Mouse (Mus musculus) heart, embryonic 16.5 days (tissue): ENCODE measurements at regions not wholly inside any gene's neighbourhood (a gene's known extent, or its start where the extent isn't known, plus 50 kb on each side); places are given as distances from the start of the nearest gene placed in this dataset.

Experiments used
- ATAC-seq: fragments of 200-750 bp; cut with Nextera tagmentation; replicated peaks from 2 replicates; pipeline ENCODE4 v1.8.0; 2017; ENCODE audit warnings: moderate number of reproducible peaks; ENCODE audit not compliant: insufficient read depth, low FRiP score; ENCODE audit errors: extremely low read depth
- H3K27ac ChIP-seq: fragments of 300-500 bp; sonication (generic); 2 replicates; pipeline ENCODE4 v1.5.1; 2014; ENCODE audit warnings: mild to moderate bottlenecking, low read length, control low read depth, moderate library complexity
- H3K27me3 ChIP-seq: fragments of 300-500 bp; sonication (generic); 2 replicates; pipeline ENCODE4 v1.6.1; 2014; ENCODE audit warnings: low read length, mixed read lengths; ENCODE audit not compliant: control insufficient read depth, insufficient read depth
- H3K36me3 ChIP-seq: fragments of 300-500 bp; sonication (generic); 2 replicates; pipeline ENCODE4 v1.6.1; 2014; ENCODE audit not compliant: control insufficient read depth, insufficient read depth
- H3K4me1 ChIP-seq: fragments of 300-500 bp; sonication (generic); 2 replicates; pipeline ENCODE4 v1.6.1; 2014; ENCODE audit warnings: low read length, mixed read lengths; ENCODE audit not compliant: control insufficient read depth, insufficient read depth
- H3K4me2 ChIP-seq: fragments of 300-500 bp; sonication (generic); 2 replicates; pipeline ENCODE4 v1.6.1; 2014; ENCODE audit warnings: low read depth, mild to moderate bottlenecking, control low read depth, low read length
- H3K4me3 ChIP-seq: fragments of 300-500 bp; sonication (generic); 2 replicates; pipeline ENCODE4 v1.5.1; 2014; ENCODE audit warnings: mild to moderate bottlenecking, control low read depth, low read length
- H3K9ac ChIP-seq: fragments of 300-500 bp; sonication (generic); 2 replicates; pipeline ENCODE4 v1.6.1; 2014; ENCODE audit warnings: low read length, control low read depth
- H3K9me3 ChIP-seq: fragments of 300-500 bp; sonication (generic); replicated peaks from 2 replicates; pipeline ENCODE4 v1.6.1; 2016; ENCODE audit warnings: low read length; ENCODE audit not compliant: control insufficient read depth
- WGBS: fragments of 180-500 bp; shearing (Covaris S2); extraction: QIAGEN DNeasy Blood & Tissue Kit; methylation state at CpG from one replicate; pipeline ENCODE4 v1.1.7; 2014; 5-methylcytosine and 5-hydroxymethylcytosine counted together

- no peak for ATAC-seq
- 60% methylated on average over 3 of the region's 3 CpGs for WGBS
- Histone ChIP-seq H3K4me3 (no peak overlapping the region), H3K9ac (no peak overlapping the region), H3K4me2 (no peak overlapping the region), H3K4me1 (no peaks in the 10 kb centered on the region), H3K9me3 (no peaks in the 10 kb centered on the region), H3K27me3 (no peaks in the 10 kb centered on the region), H3K27ac (no peak overlapping the region), H3K36me3 (no peaks in the 10 kb centered on the region)
These were observed 183.6 kb upstream of the Fam19a5 start for GRCm38 (mm10) chr15:87360457-87360856.

DNA sequence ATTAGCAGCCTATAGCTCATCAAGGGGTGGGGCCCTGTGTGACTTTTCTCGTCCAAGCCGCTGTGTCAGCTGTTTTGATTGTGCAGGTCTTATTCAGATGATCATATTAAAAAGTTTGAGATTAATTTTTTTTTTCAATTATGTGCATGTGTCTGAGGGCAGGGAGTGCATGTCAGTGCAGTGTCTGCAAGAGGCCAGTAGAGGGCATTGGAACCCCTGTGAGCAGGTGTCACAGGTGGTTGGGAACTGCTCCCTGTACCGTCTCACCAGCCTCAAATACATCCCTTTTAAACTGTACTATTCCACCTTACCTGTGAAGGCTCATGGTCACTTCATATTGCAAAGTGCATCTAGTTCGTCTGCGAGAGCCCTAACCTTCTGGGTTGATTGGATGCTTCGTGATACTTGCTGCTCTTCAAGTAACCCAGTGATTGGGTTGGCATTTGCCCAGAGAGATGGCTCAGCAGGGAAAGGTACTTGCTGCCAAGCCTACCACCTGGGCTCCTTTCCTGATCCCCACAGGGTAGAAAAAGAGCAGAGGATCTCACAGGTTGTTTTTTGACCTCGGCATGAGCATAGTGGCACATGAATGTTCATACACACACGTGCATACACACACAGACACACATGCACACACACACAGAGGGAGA is 178.3 kb upstream of the Fam19a5 start:
- no peaks in the 10 kb centered on the region for H3K36me3 ChIP-seq
- no peak overlapping the region for H3K9ac ChIP-seq
- H3K4me3 ChIP-seq, result no peak overlapping the region
- 43% methylated on average over 8 of the region's 8 CpGs for WGBS
- H3K27ac ChIP-seq, result no peak overlapping the region
- no peaks in the 10 kb centered on the region for H3K9me3 ChIP-seq
- no peak for ATAC-seq
- no peaks in the 10 kb centered on the region for H3K4me1 ChIP-seq
- H3K4me2 ChIP-seq, result no peak overlapping the region
- no peaks in the 10 kb centered on the region for H3K27me3 ChIP-seq

DNA sequence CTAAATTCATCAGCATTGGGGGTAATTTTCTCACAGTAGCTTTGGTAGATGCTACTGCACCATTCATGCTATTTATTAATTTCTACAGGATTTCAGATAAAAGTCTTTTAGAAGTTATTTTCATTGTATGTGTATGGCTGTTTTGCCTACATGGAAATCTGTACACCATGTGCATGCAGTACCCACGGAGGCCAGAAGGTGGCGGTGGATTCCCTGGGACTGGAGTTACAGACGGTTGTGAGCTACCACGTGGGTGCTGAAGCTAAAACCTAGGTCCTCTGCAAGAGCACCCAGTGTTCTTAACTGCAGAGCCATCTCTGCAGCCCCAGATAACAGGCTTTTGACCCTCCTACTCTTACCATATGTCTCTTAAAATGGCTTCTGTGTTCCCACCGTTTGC is 176.7 kb upstream of the Fam19a5 start:
- H3K9me3 ChIP-seq, result no peaks in the 10 kb centered on the region
- WGBS, result 37% methylated on average over 5 of the region's 5 CpGs

DNA sequence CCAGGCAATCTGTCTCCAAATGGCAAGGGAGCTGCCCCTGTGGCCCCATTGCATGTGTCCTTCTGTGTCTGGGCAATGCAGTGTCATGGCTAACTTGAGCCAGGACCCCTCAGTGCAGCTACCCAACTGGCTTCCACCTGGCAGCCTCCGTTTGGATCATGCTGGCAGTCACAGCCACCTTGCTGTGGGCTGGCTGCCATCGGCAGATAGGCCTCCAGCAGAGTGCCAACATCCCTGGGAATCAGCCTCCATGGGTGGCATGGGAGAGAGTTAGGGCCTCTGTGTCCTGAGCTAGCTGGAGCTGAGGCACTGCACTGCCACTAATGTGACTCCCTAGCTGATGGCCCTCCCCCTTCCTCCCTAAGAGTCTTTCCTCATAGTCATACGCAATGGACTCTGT is 174.7 kb upstream of the Fam19a5 start:
- H3K9ac ChIP-seq, result no peak overlapping the region
- H3K4me3 ChIP-seq, result no peak overlapping the region
- H3K36me3 ChIP-seq, result no peaks in the 10 kb centered on the region
- no peaks in the 10 kb centered on the region for H3K4me1 ChIP-seq
- H3K9me3 ChIP-seq, result no peaks in the 10 kb centered on the region
- H3K27me3 ChIP-seq, result no peaks in the 10 kb centered on the region
- no peak overlapping the region for H3K4me2 ChIP-seq
- WGBS, result 81% methylated on average over 3 of the region's 3 CpGs
- ATAC-seq, result no peak
- H3K27ac ChIP-seq, result no peak overlapping the region

More for the DNA sequence above, 176.7 kb upstream of the Fam19a5 start:
- Histone ChIP-seq H3K4me3 (no peak overlapping the region), H3K27ac (no peak overlapping the region), H3K36me3 (no peaks in the 10 kb centered on the region), H3K27me3 (no peaks in the 10 kb centered on the region), H3K4me1 (no peaks in the 10 kb centered on the region), H3K4me2 (no peak overlapping the region), H3K9ac (no peak overlapping the region)
- ATAC-seq, result no peak

- no peaks in the 10 kb centered on the region for H3K27me3 ChIP-seq
- ATAC-seq, result no peak
- H3K4me2 ChIP-seq, result no peak overlapping the region
- no peaks in the 10 kb centered on the region for H3K4me1 ChIP-seq
- H3K36me3 ChIP-seq, result no peaks in the 10 kb centered on the region
- no peak overlapping the region for H3K9ac ChIP-seq
- no peaks in the 10 kb centered on the region for H3K9me3 ChIP-seq
- H3K4me3 ChIP-seq, result no peak overlapping the region
- H3K27ac ChIP-seq, result no peak overlapping the region
- WGBS, result 83% methylated on average over 9 of the region's 9 CpGs
These were observed 174.3 kb upstream of the Fam19a5 start for GRCm38 (mm10) chr15:87369836-87370235.

DNA sequence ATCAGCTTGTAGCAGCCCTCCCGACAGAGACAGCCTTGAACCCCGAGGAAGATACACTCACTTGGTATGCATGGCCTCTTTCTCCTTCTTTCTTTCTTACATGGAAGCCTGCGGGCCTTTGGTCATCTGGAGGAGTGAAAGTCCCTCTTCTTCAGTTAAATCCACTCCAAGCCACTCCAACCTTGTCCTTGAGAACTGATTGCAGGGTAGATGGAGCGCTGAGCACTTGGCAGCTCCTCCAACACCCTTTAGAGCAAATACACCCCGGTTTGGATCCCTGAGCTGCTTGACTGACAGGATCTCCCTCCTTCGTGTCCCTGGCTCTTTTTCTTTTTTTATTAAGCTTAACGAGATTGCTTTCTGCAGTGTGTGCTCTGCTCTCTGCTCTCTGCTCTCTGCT is 173.3 kb upstream of the Fam19a5 start:
- WGBS, result 60% methylated on average over 7 of the region's 7 CpGs
- Histone ChIP-seq H3K36me3 (no peaks in the 10 kb centered on the region), H3K9me3 (no peaks in the 10 kb centered on the region), H3K27ac (no peak overlapping the region), H3K4me1 (no peaks in the 10 kb centered on the region), H3K4me2 (no peak overlapping the region), H3K9ac (no peak overlapping the region), H3K4me3 (no peak overlapping the region), H3K27me3 (no peaks in the 10 kb centered on the region)
- no peak for ATAC-seq

GRCm38 (mm10) chr15:87374670-87375069 is 169.4 kb upstream of the Fam19a5 start:
- Histone ChIP-seq H3K27ac (no peak overlapping the region), H3K4me3 (no peak overlapping the region), H3K36me3 (no peaks in the 10 kb centered on the region), H3K4me1 (no peaks in the 10 kb centered on the region), H3K9me3 (no peaks in the 10 kb centered on the region), H3K27me3 (no peaks in the 10 kb centered on the region), H3K9ac (no peak overlapping the region), H3K4me2 (no peak overlapping the region)
- 70% methylated on average over 13 of the region's 13 CpGs for WGBS
- ATAC-seq, result no peak

DNA sequence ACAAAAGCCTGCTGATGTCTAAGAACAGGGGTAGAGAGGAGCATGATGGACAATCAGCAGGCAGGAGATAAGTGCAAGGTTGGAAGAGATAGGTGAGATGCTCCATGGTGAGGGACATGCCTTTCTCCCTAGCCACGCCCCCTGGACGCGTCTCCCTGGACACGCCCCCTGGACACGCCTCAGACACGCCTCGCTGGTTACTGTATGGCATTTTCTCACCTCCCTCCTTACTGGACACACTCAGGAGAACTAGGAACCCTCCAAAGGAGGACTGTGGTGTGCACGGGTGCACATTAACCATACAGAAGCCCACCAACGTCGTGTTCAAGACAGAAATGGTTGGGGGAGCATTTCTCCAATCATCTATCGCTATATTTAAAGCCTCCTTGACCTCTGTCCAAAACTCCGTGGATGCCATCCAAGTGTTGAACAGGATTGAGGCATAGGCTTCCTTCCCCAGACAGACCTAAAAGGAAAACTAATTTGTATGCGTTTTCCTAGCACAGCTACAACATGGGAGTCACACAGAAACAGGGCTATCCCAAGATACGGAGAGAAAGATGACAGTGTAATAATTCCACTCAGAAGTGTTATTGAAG is 168.4 kb upstream of the Fam19a5 start:
- H3K27me3 ChIP-seq, result no peaks in the 10 kb centered on the region
- H3K36me3 ChIP-seq, result no peaks in the 10 kb centered on the region
- no peaks in the 10 kb centered on the region for H3K9me3 ChIP-seq
- WGBS, result 67% methylated on average over 14 of the region's 14 CpGs
- H3K4me1 ChIP-seq, result no peaks in the 10 kb centered on the region
- H3K4me2 ChIP-seq, result no peak overlapping the region
- ATAC-seq, result no peak
- no peak overlapping the region for H3K27ac ChIP-seq
- H3K9ac ChIP-seq, result no peak overlapping the region
- no peak overlapping the region for H3K4me3 ChIP-seq

GRCm38 (mm10) chr15:87383551-87384265 is 160.4 kb upstream of the Fam19a5 start:
- 47% methylated on average over 6 of the region's 6 CpGs for WGBS
- no peaks in the 10 kb centered on the region for H3K36me3 ChIP-seq
- H3K4me3 ChIP-seq, result no peak overlapping the region
- H3K9me3 ChIP-seq, result no peaks in the 10 kb centered on the region
- H3K9ac ChIP-seq, result no peak overlapping the region
- no peak overlapping the region for H3K4me2 ChIP-seq
- ATAC-seq, result no peak
- H3K4me1 ChIP-seq, result no peaks in the 10 kb centered on the region
- no peaks in the 10 kb centered on the region for H3K27me3 ChIP-seq
- no peak overlapping the region for H3K27ac ChIP-seq
